Mouse (Mus musculus): ENCODE measurements around the gene Vps53. TPM values are rescaled to one million over a fixed set of nuclear protein-coding genes. Genes with fewer than 3 reads are reported as not detected.
A peak's percentile ranks its signal among the peaks of the same experiment; 100 is the strongest.
"Not testable (repeated sequence)": the region's sequence is repeated elsewhere in the genome, so short reads cannot be mapped to it uniquely, and the experiment has no call there.

Vps53 gene
- total RNA-seq (2014; fragmentation: Nextera tagmentation) (46.8 and 50.0 TPM in 2 replicates), total RNA-seq (2017) (38.4 and 58.6 TPM in 2 replicates)

DNA sequence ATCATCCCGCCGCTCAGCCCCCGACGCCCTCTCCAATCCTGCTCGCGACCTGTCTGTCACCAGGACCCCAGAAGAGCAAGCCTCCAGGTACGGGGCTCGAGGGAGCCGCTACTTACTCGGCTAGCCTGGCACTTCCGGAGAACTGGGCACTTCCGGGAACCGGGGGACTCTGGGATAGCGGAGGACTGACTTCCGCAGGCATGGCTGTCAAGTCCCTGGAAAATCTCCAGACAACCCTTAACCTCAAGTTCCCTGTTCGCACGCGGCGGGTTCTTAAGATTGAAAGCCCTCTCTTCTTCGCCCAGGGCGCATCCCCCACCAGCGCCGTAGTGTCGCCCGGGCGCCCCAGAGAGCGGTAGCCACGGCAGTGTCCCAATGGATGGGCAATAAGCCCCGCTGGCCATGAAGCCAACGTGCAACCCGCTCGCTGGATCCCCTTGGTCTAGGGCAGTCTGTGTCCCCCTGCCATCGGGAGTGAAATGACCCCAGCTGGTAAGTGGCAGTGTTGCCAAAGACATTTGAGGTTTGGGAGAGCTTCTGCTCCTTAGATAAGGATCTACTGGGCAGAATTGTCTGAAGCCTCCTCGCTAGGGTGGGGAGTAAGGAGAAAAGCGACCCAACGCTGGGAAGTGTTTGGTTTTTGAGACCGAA lies at the start of gene Vps53, which contains the start of gene Fam57a:
Vps53 (minus strand) TSS at position 153 of the 651 bp plus-strand sequence.
Fam57a (plus strand) TSS at position 177 of the 651 bp plus-strand sequence.
- peak; percentile 87 for ATAC-seq (replicated peaks; ENCODE audit: poor library complexity, severe bottlenecking)

DNA sequence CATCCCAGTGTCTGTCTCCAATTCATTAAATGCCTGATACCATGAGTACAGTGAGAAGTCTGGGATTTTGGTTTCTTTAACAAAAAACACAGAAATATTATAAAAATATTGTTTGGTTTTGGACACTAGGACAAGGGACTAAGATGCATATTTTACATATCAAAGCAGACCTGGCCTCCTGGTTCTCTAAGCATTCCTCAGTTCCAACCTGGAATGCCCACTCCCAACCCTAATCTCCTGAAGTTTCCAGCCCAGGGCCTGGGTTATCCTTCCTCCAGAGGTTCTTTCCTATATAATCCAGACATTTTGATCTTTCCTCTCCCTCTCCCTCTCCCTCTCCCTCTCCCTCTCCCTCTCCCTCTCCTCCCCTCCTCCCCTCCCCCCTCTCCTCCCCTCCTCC lies 45.6 kb upstream of the Vps53 start:
- ATAC-seq (replicated peaks; ENCODE audit: poor library complexity, severe bottlenecking) = no peak

DNA sequence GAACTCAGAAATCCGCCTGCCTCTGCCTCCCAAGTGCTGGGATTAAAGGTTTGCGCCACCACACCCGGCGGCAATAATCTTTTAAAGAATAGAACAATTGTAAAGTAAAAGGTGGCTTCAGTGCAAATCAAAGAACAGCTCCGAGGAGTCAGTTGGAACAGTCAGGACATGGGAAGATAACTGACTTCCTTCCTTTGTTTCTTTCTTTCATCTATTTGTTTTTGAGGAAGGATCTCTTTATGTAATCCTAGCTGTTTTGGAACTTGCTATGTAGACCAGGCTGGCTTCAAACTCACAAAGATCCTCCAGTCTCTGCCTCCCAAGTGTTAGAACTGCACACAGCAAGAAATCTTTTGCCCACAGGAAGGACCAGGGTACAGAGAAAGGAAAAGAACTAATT lies 45.2 kb upstream of the Vps53 start:
- no peak for ATAC-seq (replicated peaks; ENCODE audit: poor library complexity, severe bottlenecking)

DNA sequence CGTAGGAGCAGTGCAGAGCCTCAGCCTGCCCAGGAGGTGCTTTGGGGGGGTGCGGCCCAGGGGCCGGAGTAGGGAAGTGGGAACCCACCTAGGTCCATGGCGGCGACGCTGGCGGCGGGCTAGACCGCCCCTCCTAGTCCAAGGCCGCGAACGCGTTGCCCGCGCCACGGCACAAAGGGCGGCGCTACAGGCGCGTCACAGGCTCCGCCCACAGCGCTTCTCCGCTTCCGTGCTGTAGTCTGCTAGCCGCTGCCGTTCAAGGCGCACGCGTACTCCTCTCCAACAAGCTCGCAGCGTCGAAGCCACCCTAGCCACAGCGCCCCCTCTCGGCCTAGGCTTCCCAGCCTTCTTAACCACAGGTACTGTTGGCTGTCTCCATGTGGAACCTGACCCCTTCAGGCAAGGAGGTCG lies 37.9 kb upstream of the Vps53 start, which contains the start of the genes Dbil5 and Gemin4:
Dbil5 (plus strand) TSS at position 219 of the 411 bp plus-strand sequence.
Gemin4 (minus strand) TSS at position 275 of the 411 bp plus-strand sequence.
- peak; percentile 97 for ATAC-seq (replicated peaks; ENCODE audit: poor library complexity, severe bottlenecking)

DNA sequence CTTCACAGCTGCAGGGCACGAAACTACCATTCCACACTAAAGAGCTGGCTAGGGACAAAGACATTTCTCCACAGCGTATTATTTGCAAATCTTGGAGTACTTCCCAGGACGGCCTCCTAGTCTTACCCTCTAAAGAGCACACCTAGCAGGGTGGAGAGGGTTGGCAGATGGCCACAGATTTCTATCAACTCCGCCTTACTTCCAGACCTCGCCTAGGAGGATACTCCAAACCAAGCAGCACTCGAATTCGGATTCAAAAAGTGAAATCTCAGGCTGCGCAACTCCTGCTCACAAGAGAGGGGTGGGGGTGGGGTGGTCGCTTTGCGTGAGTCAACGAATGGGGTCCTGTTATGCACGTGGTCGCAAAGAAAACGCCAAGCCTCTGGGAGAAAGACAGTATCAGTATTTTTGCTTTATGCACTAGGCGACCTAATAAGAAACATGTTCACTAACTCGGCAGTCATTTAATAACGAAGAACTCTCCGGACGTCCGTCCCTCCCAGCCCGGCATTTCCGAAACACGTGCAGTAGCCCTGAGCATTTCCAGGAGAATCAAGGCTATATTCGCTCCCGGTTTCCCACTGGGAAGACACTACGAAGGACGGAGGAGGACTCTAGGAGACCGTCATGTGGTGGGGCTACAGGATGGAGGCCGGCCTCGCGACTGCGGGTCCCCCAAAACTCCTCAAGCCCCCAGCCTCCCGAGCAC lies 37.4 kb upstream of the Vps53 start:
- ATAC-seq (replicated peaks; ENCODE audit: poor library complexity, severe bottlenecking) = no peak

DNA sequence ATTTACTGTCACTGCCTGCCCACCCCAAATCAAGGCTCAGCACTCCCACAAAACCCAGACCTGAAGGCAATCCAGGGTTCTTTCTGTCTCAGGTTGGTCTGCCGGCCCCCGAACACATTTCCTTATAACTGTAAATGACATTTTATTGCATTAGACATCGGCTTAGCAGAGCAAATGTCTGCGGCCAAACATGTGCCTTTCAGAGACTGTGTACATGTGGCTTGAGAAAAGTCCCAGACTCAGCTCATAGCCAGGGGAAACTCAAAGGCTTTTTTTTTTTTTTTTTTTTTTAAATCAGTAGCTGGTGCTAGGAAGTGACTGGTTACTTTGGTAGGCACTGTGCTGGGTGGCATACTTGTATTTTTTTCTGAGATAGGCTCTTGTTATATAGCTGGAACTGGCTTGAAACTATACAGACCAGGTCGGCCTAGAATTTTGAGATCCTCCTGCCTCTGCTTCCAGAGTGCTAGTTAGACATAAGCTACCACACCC lies 36.6 kb upstream of the Vps53 start:
- ATAC-seq (replicated peaks; ENCODE audit: poor library complexity, severe bottlenecking) = no peak

DNA sequence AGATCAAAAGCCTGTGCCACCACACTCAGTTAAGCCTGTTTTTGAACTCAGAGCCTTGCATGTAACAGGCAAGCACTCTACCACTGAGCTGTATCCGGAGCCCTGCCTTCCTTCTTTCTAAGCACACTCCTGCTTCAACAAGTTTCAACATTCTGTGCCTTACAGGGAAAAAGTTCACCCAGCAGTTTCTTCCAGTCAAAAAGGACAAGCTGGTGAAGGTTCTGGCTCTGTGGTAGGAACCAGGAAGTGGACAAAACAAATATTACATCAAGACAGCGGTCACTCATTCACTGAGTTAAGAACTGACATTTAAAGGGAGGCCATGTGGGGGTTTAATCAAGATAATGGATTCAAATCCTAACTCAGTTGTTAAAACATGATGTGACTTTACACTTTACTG lies 35.6 kb upstream of the Vps53 start:
- ATAC-seq (replicated peaks; ENCODE audit: poor library complexity, severe bottlenecking) = no peak

DNA sequence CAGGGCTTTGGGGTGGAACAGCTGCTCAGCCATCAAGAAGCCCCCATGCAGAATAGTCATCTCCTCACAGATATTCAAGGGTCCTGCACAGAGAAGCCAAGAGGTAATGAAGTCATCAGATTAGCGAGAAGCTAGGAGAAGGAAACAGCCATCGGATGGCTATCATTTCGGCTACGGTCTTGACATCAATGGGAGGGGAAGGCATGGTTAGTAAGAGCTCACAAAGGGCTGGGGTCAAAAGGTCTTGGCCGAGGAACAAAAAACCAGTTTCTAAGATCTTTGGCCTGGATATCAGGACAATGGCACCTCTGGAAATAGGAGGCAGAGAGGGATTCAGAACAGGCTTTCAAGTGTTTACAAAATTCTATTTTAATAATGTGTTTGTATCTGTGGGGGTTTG lies 34.4 kb upstream of the Vps53 start:
- ATAC-seq (replicated peaks; ENCODE audit: poor library complexity, severe bottlenecking) = no peak

DNA sequence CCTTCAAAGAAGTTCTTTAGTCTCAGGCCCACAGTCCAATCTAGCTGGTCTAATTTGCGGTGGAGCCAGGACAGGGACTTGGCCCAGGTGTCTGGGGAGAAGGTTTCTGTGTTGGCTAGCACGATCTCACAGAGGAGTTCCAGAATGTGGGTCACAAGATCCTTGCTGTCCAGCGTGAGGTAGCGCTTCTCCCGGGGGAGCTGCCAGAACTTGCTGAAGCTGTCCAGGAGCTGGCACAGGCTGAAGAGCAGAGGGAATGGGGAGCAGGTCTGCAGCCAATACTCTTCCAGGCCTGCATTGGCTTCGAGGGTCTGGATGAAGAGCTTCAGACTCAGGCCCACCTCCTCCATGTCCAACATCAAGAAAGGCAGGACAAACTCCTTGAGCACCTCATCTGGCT lies 32.1 kb upstream of the Vps53 start:
- ATAC-seq (replicated peaks; ENCODE audit: poor library complexity, severe bottlenecking) = not testable (repeated sequence)

DNA sequence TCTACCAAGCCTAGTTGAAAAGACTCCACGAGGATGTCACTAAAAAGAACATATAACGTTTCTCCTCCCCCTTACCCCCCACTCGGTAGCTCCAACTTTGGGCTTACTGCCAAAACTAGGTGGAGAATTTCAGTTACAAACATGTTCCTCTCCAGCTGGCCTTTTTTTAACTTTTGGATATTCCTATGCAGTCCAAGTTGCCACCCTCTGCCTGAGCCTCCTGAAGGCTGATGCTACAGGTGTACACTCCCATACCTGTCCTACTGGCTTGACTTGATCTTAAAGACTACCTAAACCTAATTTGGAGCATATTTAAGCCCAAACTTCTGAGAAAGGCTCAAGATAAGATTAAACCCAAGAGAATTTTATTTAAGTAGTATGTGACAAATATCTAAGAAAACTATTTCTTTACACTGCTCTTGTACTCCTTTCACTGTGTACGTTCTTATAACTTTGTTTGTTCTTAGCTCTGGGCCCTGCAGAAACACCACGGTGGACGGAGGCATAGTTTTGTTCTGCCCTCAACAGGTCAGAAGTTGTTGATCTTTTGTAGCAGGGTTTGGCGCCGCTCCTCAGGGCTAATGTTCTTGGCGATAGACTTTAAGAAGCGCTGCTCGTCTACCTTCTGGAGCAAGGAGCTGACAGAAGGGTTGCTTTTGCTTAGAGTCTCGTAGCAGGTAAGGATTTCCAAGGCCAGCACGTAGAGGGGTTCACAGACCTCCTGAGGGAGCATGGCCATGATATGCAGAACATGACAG lies 31.0 kb upstream of the Vps53 start:
- ATAC-seq (replicated peaks; ENCODE audit: poor library complexity, severe bottlenecking) = no peak

DNA sequence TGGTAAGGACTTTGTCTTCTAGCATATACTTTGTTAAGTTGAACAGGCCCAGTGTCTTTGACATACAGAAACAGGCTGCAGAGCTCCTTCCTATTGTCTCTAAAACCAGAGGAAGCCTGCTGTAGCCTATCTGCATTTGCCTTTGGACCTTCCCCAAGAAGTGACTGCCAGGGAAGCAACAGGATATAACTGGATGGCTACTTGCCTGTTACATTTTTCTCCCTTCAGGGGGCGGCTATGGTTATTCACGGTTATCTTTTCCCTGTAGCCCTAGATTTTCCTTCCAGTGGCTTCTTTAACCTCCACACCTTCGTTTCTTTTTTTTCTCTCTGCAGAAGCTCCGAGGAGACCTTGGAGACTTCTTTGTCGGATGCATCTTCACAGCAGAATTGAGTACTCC lies 27.3 kb upstream of the Vps53 start:
- ATAC-seq (replicated peaks; ENCODE audit: poor library complexity, severe bottlenecking) = no peak

DNA sequence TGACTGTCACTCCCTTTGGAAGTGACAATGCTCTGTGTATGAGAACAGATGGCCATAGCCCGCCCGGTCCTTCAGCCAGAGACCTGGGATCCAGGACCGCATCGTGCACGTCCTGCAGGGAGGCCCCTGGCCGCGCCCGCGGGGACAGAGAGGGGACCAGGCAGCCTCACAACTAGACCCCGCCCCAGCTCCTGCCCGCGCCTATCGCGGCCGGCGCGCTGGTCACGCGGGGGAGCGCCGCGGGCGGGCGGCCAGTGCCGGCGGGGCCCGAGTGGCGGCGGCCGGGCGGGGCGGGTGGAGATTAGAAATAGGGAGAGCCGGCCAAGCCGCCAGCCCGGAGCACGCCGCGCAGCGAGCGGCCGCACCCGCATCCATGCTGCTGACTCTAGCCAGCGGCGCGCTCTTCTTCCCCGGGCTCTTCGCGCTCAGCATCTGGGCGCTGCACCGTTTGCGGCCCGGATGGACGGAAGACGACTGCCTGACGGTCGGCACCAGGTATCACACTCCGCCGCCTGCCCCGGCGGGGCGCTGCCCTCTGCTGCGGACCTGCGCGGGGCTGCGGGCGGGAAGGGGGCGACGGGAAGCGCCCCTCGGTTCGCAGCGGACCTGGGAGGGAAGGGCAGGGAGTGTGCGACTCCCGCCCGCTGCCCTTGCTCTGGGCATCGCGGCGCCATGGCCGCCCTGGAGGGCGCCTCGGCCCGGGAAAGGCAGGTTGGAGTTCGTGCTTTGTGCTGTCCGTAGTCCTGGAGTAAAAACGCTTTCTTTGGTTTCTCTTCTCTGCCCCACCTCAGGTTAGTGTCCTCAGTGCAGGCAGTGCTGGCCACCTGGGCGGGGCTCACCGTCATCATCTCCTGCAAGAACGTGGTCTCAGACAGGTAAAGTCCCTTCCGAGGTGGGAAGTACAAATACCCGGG lies 22.6 kb upstream of the Vps53 start:
- ATAC-seq (replicated peaks; ENCODE audit: poor library complexity, severe bottlenecking) = peak; percentile 98

DNA sequence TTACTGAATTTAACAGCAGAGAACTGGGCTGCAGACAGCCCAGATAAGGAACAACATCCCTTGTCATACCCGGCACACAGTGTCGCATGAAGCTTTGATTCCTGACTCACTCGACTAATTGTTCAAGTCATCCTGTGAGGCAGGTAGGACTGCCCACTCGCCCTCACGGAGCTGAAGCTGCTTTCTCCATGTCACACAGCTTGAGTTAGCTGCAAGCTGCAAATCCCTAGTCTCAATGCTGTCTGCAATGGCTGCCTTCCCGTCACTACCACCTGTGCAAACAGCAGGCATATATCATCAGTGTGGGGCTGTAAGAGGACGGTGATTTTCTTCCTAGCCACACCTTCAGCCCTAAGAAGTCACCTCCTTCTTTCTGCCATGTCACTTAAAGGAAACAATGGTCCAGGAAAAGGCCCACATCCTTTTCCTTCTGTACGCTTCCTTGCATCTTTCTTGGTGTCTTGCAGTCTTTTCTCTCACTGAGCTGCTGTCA lies 17.6 kb upstream of the Vps53 start:
- ATAC-seq (replicated peaks; ENCODE audit: poor library complexity, severe bottlenecking) = no peak

DNA sequence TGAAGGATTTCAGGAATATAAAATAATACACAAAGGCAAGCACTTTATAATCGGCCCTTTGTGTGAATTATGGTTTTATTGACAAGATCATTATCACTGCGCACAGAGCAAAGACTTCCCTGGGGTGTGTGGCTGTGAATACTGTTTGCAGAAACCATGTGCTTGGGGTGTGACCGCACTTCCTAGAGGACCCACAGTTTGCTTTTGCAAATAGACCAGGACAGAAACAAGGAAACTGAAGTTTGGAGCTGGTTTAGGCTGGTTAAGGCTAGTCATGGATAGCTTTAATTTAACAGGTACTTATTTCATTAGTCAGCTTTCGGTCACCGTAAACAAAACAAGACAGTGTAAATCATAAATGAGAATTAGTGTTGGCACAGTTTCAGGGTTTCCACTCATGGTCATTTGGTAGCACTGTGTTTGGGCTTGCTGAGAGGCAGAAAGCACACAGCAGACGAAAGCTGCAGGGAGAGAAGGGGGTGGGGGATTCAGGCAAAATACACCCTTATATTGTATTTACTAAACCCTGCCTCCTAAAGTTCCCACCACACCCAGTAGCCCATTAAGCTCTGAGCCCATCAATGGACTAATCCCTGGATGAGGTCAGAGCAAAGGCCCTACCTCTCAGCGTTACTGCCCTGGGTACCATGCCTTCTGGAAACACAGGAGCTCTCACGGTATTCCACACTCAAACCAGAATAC lies 17.0 kb upstream of the Vps53 start:
- ATAC-seq (replicated peaks; ENCODE audit: poor library complexity, severe bottlenecking) = no peak

DNA sequence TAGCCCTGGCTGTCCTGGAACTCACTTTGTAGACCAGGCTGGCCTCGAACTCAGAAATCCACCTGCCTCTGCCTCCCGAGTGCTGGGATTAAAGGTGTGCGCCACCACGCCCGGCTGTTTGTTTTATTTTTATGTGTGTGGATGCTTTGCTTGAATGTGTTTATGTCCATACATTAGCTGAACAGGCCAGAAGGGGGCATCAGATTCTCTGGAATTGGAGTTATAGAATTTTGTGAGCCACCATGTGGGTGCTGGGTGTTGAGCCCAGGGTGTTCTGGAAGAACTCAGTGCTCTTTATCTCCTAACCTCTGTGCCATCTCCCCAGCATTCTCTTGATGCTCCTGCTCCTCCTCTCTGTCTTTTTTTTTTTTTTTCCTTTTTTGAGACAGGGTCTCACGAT lies 7.5 kb upstream of the Vps53 start:
- ATAC-seq (replicated peaks; ENCODE audit: poor library complexity, severe bottlenecking) = no peak

DNA sequence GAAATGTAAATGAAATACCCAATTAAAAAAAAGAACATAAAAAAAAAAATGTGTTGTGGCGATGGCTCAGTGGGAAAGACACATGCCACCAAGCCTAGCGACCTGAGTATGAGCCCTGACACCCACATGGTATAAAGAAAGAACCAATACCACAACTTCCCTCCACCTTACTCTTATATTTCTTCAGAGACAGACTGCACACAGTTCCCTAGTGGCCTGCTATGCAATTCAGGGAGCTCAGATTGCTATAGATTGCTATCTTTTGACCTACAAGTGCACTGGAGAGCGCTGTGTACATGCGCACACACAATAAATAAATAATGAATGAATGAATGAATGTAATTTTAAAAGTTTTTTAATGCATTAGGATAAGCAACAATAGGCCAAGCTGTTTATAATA lies 4.3 kb upstream of the Vps53 start:
- ATAC-seq (replicated peaks; ENCODE audit: poor library complexity, severe bottlenecking) = no peak

DNA sequence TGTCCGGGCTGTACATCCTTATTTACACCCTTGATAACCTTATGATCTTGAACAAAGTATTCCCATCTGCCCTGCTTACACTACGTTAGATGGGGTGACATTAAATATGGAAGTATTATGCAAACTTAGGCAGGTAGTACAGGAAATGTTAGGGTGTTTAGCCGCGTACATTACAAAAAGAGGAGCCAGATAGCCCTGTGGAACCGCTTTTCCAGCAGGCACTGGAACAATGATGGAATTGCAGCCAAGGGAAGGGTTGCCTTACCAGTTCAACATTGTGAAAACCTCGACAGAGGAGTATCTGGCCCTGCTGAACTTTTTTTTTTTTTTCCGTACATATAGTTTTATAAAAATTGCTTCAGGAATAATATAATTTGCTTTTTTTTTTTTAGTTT lies 696 bp upstream of the Vps53 start:
- ATAC-seq (replicated peaks; ENCODE audit: poor library complexity, severe bottlenecking) = no peak

DNA sequence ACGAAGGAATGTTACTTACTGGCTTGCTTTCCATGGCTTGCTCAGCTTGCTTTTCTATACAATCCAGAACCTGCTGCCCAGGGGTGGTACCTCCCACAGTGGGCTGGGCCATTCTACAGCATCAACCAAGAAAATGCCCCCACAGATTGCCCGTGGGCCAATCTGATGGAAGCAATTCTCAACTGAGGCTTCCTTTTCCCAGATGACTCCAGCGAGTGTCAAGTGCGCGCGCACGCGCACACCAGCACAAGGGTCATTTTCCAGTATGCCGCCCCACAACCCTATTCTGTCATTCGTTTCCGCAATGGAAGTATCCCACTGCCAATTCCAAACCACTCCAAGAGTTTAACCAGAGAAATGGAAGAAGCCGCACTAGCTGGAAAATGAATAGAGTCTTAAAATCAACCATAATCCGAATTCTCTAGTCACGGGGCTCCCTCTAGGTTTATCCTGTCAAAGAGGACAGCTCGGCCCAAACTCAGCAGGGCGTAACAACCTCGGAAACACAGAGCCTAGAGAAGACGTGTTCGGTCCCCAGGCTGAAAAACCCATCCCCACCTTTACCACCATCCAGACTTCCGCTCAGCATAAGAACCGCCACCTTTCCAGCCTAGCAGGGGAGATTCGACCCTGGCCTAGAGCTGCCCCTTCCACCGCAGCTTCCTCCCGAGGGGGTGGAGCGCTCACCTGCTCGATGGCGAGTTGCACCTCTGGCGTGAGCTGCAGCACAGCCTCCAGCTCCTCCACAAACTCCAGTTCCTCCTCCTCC lies 537 bp downstream of the Vps53 start:
- ATAC-seq (replicated peaks; ENCODE audit: poor library complexity, severe bottlenecking) = peak; percentile 54

All from granulocyte monocyte progenitor cell, adult 5-6 weeks (primary cell).